Mouse (Mus musculus) midbrain, embryonic 16.5 days (tissue): ENCODE results near the gene Ninj2. TPM values are rescaled to one million over a fixed set of nuclear protein-coding genes. Genes with fewer than 3 reads are reported as not detected.
"Not testable (repeated sequence)": the region's sequence is repeated elsewhere in the genome, so short reads cannot be mapped to it uniquely, and the experiment has no call there.

ENCODE experiments used
- ATAC-seq: fragments of 200-750 bp; cut with Nextera tagmentation; 2 replicates; pipeline ENCODE4 v1.8.0; 2017; ENCODE audit warnings: moderate TSS enrichment
- H3K27ac ChIP-seq: fragments of 300-500 bp; sonication (generic); 2 replicates; pipeline ENCODE4 v1.5.1; 2014; ENCODE audit warnings: mild to moderate bottlenecking, low read length, mixed read lengths
- H3K27me3 ChIP-seq: fragments of 300-500 bp; sonication (generic); 2 replicates; pipeline ENCODE4 v1.6.1; 2014; ENCODE audit warnings: low read depth, low read length, mixed read lengths; ENCODE audit not compliant: control insufficient read depth, insufficient read depth
- H3K36me3 ChIP-seq: fragments of 300-500 bp; sonication (generic); 2 replicates; pipeline ENCODE4 v1.6.1; 2014; ENCODE audit warnings: mild to moderate bottlenecking, low read length, moderate library complexity, mixed read lengths; ENCODE audit not compliant: control insufficient read depth, insufficient read depth
- H3K4me1 ChIP-seq: fragments of 300-500 bp; sonication (generic); 2 replicates; pipeline ENCODE4 v1.6.1; 2014; ENCODE audit warnings: mild to moderate bottlenecking, low read length, mixed read lengths; ENCODE audit not compliant: control insufficient read depth, insufficient read depth
- H3K4me2 ChIP-seq: fragments of 300-500 bp; sonication (generic); 2 replicates; pipeline ENCODE4 v1.6.1; 2014; ENCODE audit warnings: mild to moderate bottlenecking, low read length, mixed read lengths
- H3K4me3 ChIP-seq: fragments of 300-500 bp; sonication (generic); 2 replicates; pipeline ENCODE4 v1.5.1; 2014; ENCODE audit warnings: low read depth, mild to moderate bottlenecking, low read length, moderate library complexity, mixed read lengths
- H3K9ac ChIP-seq: fragments of 300-500 bp; sonication (generic); 2 replicates; pipeline ENCODE4 v1.6.1; 2014; ENCODE audit warnings: low read depth, low read length, mixed read lengths
- H3K9me3 ChIP-seq: fragments of 300-500 bp; sonication (generic); replicated peaks from 2 replicates; pipeline ENCODE4 v1.6.1; 2014; ENCODE audit warnings: mild to moderate bottlenecking, low read length, mixed read lengths; ENCODE audit not compliant: control insufficient read depth, poor library complexity, severe bottlenecking
- WGBS: fragments of 180-500 bp; shearing (Covaris S2); extraction: QIAGEN DNeasy Blood & Tissue Kit; methylation state at CpG from one replicate; pipeline ENCODE4 v1.1.7; 2014; 5-methylcytosine and 5-hydroxymethylcytosine counted together
- polyA plus RNA-seq: library from polyadenylated mRNA; unstranded; fragments of >200 nt; fragmentation: Nextera tagmentation; extraction: Ambion mirVana; gene quantifications from 2 replicates; pipeline ENCODE4 v1.2.1, GENCODE M21; 2015

Gene Ninj2
- polyA plus RNA-seq, 1 experiment from 2014 or later: not detected

- H3K27ac ChIP-seq, H3K4me2 ChIP-seq, H3K27me3 ChIP-seq, H3K36me3 ChIP-seq, H3K4me1 ChIP-seq, H3K9ac ChIP-seq, H3K4me3 ChIP-seq, ATAC-seq, H3K9me3 ChIP-seq: not testable (repeated sequence)
- 89% methylated on average over 6 of the region's 8 CpGs for WGBS
Measured at GRCm38 (mm10) chr6:120087041-120087440, 6.1 kb upstream of the Ninj2 start.

GRCm38 (mm10) chr6:120090712-120091248 is 2.4 kb upstream of the Ninj2 start:
- no peaks in the 10 kb centered on the region for H3K36me3 ChIP-seq
- H3K27me3 ChIP-seq: no peaks in the 10 kb centered on the region
- no peaks in the 10 kb centered on the region for H3K9me3 ChIP-seq
- 0 out of 2 replicates have a peak, but pooled peaks cover 2% of the 10 kb centered on the region for H3K4me1 ChIP-seq
- no peak overlapping the region for H3K27ac ChIP-seq
- no peak overlapping the region for H3K9ac ChIP-seq
- WGBS: 78% methylated on average over 15 of the region's 15 CpGs
- H3K4me2 ChIP-seq: no peak overlapping the region
- H3K4me3 ChIP-seq: no peak overlapping the region
- no peak for ATAC-seq

GRCm38 (mm10) chr6:120091956-120092355 is 1.2 kb upstream of the Ninj2 start:
- no peaks in the 10 kb centered on the region for H3K9me3 ChIP-seq
- 72% methylated on average over 4 of the region's 4 CpGs for WGBS
- H3K4me1 ChIP-seq: 0 out of 2 replicates have a peak, but pooled peaks cover 2% of the 10 kb centered on the region
- ATAC-seq: no peak
- no peak overlapping the region for H3K27ac ChIP-seq
- H3K4me2 ChIP-seq: no peak overlapping the region
- H3K27me3 ChIP-seq: no peaks in the 10 kb centered on the region
- H3K4me3 ChIP-seq: no peak overlapping the region
- H3K36me3 ChIP-seq: no peaks in the 10 kb centered on the region
- H3K9ac ChIP-seq: no peak overlapping the region

- ATAC-seq: no peak
Measured at GRCm38 (mm10) chr6:120094091-120094776, 1.1 kb downstream of the Ninj2 start.

GRCm38 (mm10) chr6:120095096-120095495 is 1.9 kb downstream of the Ninj2 start:
- H3K9ac ChIP-seq: no peak overlapping the region
- no peaks in the 10 kb centered on the region for H3K27me3 ChIP-seq
- no peaks in the 10 kb centered on the region for H3K36me3 ChIP-seq
- no peak overlapping the region for H3K4me2 ChIP-seq
- no peak overlapping the region for H3K4me3 ChIP-seq
- WGBS: 74% methylated on average over 5 of the region's 5 CpGs
- no peak for ATAC-seq
- 0 out of 2 replicates have a peak, but pooled peaks cover 2% of the 10 kb centered on the region for H3K4me1 ChIP-seq
- H3K9me3 ChIP-seq: no peaks in the 10 kb centered on the region
- no peak overlapping the region for H3K27ac ChIP-seq

More at GRCm38 (mm10) chr6:120094091-120094776, 1.1 kb downstream of the Ninj2 start:
- 89% methylated on average over 9 of the region's 9 CpGs for WGBS
- no peaks in the 10 kb centered on the region for H3K36me3 ChIP-seq
- no peaks in the 10 kb centered on the region for H3K27me3 ChIP-seq
- H3K9me3 ChIP-seq: no peaks in the 10 kb centered on the region
- H3K4me1 ChIP-seq: 0 out of 2 replicates have a peak, but pooled peaks cover 2% of the 10 kb centered on the region
- no peak overlapping the region for H3K27ac ChIP-seq
- no peak overlapping the region for H3K4me2 ChIP-seq
- no peak overlapping the region for H3K4me3 ChIP-seq
- H3K9ac ChIP-seq: no peak overlapping the region

- H3K4me3 ChIP-seq: no peak overlapping the region
- H3K27me3 ChIP-seq: no peaks in the 10 kb centered on the region
- H3K36me3 ChIP-seq: no peaks in the 10 kb centered on the region
- ATAC-seq: no peak
- no peak overlapping the region for H3K4me2 ChIP-seq
- H3K9ac ChIP-seq: no peak overlapping the region
- no peaks in the 10 kb centered on the region for H3K9me3 ChIP-seq
- H3K4me1 ChIP-seq: 0 out of 2 replicates have a peak, but pooled peaks cover 2% of the 10 kb centered on the region
- 90% methylated on average over 1 of the region's 1 CpGs for WGBS
- H3K27ac ChIP-seq: no peak overlapping the region
Measured at GRCm38 (mm10) chr6:120095501-120095900, 2.4 kb downstream of the Ninj2 start.

GRCm38 (mm10) chr6:120099392-120099791 is 6.2 kb downstream of the Ninj2 start:
- H3K9me3 ChIP-seq: no peaks in the 10 kb centered on the region
- no peak overlapping the region for H3K4me2 ChIP-seq
- no peak overlapping the region for H3K4me3 ChIP-seq
- no peak for ATAC-seq
- H3K27me3 ChIP-seq: no peaks in the 10 kb centered on the region
- WGBS: 76% methylated on average over 5 of the region's 5 CpGs
- no peak overlapping the region for H3K9ac ChIP-seq
- no peaks in the 10 kb centered on the region for H3K4me1 ChIP-seq
- H3K27ac ChIP-seq: no peak overlapping the region
- H3K36me3 ChIP-seq: no peaks in the 10 kb centered on the region

- WGBS: 84% methylated on average over 12 of the region's 12 CpGs
- ATAC-seq: no peak
- Histone ChIP-seq H3K9me3 (no peaks in the 10 kb centered on the region; the same call in 1 of the 2 replicates), H3K36me3 (no peaks in the 10 kb centered on the region), H3K4me1 (no peaks in the 10 kb centered on the region), H3K4me3 (no peak overlapping the region), H3K4me2 (no peak overlapping the region), H3K27ac (no peak overlapping the region), H3K9ac (no peak overlapping the region), H3K27me3 (no peaks in the 10 kb centered on the region)
Measured at GRCm38 (mm10) chr6:120101221-120101620, 8.1 kb downstream of the Ninj2 start.

- H3K27me3 ChIP-seq: no peaks in the 10 kb centered on the region
- H3K4me3 ChIP-seq: no peak overlapping the region
- whole genome bisulfite sequencing: 72% methylated on average over 6 of the region's 6 CpGs
- no peaks in the 10 kb centered on the region for H3K36me3 ChIP-seq
- no peak for ATAC-seq
- no peaks in the 10 kb centered on the region; the same call in 1 of the 2 replicates for H3K9me3 ChIP-seq
- no peak overlapping the region for H3K9ac ChIP-seq
- no peak overlapping the region for H3K4me2 ChIP-seq
- H3K4me1 ChIP-seq: no peaks in the 10 kb centered on the region
- H3K27ac ChIP-seq: no peak overlapping the region
Measured at GRCm38 (mm10) chr6:120101996-120102395, 8.8 kb downstream of the Ninj2 start.
